Mouse (Mus musculus): ENCODE results near the gene Olfr721-ps1. TPM values are rescaled to one million over a fixed set of nuclear protein-coding genes. Genes with fewer than 3 reads are reported as not detected.

Olfr721-ps1 gene
- total RNA-seq (2022), result not detected

DNA sequence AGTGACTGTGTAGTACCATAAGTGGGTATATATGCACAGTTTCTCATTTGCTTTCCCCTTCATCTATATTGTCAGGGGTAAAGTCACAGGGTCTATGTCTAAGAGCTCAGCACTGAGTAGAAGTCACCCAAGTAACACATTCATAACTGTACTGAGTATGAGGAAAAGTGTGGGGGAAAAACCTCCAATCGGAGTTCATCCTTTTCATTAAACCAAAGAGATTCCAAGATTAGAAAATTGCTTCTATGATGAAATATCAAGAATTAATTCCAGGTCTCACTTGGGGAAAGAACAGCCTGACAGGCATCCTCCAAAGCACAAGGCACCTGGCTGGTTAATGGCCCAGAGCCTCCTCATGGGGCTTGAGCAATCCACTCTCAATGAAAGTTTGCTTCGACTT is at the start of gene Olfr721-ps1:
Olfr721-ps1 (plus strand) TSS at position 301 of the 400 bp plus-strand sequence.
- DNase-seq (ENCODE audit: low spot score in 2 of 2), result no peak

DNA sequence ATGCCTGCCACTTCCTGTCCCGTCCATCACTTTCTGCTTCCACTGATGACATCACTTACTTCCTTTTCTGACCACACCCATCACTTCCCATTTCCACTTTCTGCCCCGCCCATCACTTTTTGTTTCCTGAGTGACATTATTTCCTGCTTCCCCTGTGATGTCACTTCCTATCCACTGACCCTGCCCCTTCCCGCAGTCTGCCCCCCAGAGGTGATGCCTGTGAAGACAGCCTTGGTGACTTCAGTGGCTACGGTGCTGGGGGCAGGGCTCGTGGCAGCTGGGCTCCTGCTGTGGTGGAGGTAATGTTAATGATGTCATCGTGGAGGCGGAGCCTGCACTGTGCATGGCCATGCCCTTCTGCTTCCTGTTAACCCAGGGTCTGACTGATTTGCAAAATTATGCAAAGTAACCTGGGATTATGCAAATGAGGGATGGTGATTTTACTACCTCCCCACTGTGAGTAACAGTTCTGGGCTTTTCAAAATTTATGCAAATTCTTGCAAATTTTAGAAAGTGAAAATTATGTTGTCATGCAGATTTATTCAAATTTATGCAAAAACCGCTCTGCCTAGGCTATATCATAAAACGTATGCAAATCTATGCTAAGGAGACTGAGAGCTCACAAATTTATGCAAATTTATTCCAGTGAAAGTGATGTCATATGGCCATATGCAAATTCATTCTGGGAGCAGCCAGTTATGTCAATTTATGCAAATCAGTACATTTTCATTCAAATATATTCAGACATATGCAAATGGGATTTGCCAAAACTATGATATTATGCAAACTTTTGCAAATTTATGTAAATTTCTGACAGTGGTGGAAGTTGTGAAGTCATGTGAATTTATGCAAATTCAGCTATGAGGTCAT is 49.1 kb upstream of the Olfr721-ps1 start:
- DNase-seq (ENCODE audit: low spot score in 2 of 2), result no peak

DNA sequence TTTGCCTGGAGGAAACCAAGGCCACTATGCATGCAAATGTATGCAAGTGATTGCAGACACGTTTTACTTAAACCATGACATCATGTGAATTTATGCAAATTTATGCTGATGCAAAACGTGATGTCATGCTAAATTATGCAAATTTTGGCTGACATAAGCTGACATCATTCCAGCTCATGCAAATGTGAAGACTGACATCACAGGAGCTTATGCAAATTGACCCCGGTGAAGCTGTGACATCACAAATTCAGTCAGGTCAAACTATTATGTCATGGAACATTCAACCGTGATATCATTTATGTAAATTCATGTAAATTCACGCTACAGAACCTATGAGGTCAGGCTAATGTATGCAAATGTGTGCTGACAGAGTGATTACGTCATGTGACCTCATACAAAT is 48.5 kb upstream of the Olfr721-ps1 start:
- DNase-seq (ENCODE audit: low spot score in 2 of 2), result no peak

DNA sequence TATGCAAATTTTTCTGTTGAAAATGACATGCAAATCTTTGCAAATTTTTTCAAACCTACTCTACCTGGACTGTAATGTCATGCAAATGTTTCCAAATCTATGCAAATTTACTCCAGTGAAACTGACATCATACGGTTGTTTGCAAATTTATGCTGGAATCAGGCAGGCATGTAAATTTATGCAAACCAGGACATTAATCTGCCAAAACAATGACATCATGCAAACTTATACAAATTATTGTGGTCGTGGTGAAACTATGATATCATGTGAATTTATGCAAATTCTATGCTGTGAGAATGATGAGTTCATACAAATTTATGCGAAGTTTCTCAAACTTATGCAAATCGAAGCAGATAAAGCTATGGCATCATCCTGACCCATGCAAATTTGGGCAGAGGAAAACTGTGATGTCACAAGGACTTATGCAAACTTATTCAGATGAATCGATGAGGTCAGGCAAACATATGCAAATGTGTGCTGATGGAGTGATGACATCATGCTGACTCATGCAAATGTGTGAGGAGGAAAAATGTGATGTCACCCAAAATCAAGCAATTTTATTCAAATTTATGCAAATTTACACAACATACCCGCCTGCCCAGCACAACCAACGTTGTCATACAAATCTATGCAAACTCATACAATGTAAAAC is 47.9 kb upstream of the Olfr721-ps1 start:
- DNase-seq (ENCODE audit: low spot score in 2 of 2), result no peak

DNA sequence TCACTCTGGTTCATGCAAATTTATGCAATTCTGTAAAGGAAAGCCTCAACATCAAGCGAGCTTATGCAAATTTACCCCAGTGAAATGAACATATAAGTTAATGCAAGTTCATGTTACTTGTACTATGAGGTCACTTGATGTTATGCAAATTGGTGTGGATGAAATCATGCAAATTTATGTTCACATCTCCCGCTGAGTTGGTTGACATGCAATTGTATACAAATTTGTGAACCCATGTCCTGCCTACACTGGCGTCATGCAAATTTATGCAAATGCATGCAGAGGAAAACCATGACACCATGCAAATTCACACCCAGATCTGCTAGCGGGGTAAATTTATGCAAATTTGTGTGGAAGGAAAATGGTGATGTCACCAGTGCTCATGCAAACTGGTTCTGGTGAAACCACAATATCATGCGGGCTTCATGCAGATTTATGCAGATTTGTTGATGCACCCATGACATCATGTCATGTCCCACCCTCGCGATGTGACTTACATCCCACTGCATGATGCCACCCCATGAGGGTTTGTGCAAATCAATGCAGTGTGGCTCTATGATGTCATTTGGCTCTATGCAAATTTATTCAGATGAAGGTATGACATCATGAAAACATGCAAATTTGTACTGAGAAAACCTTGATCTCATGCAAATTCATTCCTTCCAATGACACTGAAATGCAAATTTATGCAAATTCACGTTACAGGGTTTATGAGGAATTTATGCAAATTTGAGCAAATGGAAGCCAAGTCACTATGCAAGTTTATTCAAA is 47.2 kb upstream of the Olfr721-ps1 start:
- DNase-seq (ENCODE audit: low spot score in 2 of 2), result no peak

DNA sequence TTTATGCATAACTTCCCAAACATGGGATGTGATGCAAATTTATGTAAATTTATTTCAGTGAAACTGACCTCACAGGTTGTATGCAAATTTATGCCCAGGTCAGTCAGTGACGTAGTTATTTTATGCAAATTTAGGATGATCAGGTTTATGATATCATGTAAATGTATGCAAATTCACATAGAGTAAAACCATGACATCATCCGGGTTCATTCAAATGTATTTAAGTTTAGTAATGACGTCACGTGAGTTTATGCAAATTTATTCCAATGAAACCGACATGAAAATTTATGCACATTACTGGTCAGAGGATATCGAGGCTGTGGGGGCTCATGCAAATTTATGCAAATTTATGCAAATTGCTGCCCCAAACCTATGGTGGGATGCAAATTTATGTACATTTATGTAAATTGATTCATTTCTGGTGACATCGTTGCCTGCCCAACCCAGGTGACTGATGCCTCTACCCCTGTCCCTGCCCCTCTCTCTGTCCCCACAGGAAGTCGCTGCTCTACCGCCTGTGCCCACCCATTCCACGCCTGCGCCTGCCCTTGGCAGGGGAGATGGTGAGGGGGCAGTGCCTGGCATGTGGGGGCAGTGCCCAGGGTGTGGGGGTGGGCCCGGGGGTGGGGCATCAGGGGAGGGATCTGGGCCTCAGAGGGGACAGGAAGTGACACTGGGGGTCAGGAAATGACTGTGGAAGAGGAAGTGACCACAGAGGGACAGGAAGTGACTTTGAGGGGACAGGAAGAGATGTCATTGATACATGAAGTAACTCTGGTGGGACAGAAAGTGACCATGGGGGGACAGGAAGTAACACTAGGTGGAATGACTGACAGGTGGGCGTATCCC is 46.4 kb upstream of the Olfr721-ps1 start:
- DNase-seq (ENCODE audit: low spot score in 2 of 2), result no peak

DNA sequence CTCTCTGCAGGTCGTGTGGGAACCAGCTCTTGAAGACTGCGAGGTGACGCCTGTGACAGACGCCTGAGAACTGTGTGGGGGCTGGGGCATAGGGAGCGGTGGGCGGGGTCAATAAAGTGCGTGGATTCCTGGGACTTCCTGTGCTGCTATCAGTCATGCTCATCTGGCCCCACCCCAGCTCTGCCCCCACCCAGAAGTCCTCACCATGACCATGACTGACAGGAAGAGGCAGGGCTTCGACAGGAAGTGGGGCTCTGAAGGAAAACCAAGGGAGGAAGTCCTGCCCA is 45.8 kb upstream of the Olfr721-ps1 start:
- no peak for DNase-seq (ENCODE audit: low spot score in 2 of 2)

DNA sequence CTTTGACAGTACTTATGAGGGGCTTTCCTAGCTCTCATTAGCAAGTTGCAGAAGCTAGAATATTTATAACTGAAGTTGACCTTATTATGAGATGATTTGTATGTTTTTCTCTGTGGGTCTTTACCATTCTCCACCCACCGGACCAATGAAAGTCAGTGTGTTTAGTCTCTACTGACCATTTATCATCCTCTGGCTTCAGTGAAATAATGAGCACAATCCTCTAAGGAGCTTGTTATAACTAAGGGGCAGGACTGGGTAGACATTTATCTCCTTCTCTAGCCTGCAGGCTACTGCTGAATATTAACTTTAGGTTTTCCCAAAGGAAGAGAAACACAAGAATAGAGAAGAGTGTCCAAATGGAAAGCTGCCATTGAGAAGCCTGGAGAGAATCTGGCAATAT is 5.6 kb upstream of the Olfr721-ps1 start:
- DNase-seq (ENCODE audit: low spot score in 2 of 2), result no peak

DNA sequence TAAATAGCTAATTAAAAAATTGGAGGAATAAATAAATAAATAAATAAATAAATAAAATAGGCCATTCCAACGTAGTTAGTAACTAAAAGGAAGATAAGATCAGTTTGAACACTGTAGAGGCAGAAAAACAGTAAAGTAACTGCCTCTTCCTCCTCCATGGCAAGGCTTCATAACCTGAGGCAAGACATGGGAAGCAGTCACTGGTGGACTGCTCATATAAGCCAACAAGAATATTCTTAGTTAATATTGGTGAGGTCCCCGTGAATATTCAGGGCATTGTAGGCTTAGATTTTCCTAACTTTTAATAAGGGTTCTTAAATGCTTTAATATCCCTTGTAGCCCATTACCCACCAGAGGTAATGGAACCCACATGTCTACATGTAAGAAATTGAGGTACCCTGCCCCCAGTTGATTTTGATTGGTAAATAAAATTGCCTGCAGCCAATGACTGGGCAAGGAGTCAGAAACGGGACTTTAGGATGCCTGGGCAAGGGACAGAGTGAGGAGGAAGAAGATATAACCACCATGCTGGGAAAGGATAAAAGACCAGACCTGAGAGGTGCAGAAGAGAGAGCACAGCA is 35.1 kb downstream of the Olfr721-ps1 start:
- DNase-seq (ENCODE audit: low spot score in 2 of 2), result no peak

Other genes with a start within 250 kb of the Olfr721-ps1 start
- not detected for gene Olfr720, start 214.5 kb upstream of the Olfr721-ps1 start, total RNA-seq (2022)
- gene Olfr31, start 78.5 kb upstream of the Olfr721-ps1 start, total RNA-seq (2022), result not detected
- 1 to 10 TPM; 1.1 to 3.2 (median 1.3) TPM for gene Il3ra, start 55.0 kb upstream of the Olfr721-ps1 start, total RNA-seq (2022)